Mouse (Mus musculus): ENCODE measurements around the gene Mapk12.

GRCm38 (mm10) chr15:89140659-89141252 is at the start of gene Mapk12:
- no peak for TF ChIP-seq POLR2A (IDR thresholded peaks at IDR 0.05; ENCODE audit: low read depth, low read length)
- no peak for TF ChIP-seq CTCF (IDR thresholded peaks at IDR 0.05; ENCODE audit: borderline replicate concordance, insufficient read depth, low read length)

Measured in embryonic fibroblast, embryonic 13.5 days (primary cell).